Mouse (Mus musculus): ENCODE results near the gene Aspg. TPM values are rescaled to one million over a fixed set of nuclear protein-coding genes. Genes with fewer than 3 reads are reported as not detected.

Gene Aspg
- polyA plus RNA-seq, 1 experiment, result 39.2 TPM

DNA sequence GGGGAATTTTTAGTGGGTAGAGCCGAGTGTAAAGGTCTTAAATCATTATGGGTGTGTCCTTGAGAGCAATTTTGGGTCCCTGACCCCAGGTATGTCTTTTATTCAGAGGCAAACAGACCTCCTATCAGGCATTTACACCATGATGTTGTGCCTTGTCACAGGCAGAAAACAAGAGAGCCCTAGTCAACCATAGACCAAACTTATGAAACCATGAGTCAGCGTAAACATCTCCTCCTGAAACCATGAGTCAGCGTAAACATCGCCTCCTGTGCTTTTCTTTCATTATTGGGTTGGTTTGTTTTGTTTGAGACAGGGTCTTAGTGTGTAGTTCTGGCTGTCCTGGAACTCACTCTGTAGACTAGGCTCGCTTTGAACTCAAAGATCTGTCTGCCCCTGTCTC lies 3.3 kb upstream of the Aspg start:
- H3K4me3 ChIP-seq (ENCODE audit: insufficient read depth, low read depth, low read length), result no peak overlapping the region
- no peak for DNase-seq
- WGBS, result 89% methylated on average over 5 of the region's 5 CpGs
- H3K4me1 ChIP-seq (ENCODE audit: control insufficient read depth, insufficient read depth, low read length), result no peaks in the 10 kb centered on the region
- no peak for TF ChIP-seq POLR2A (IDR thresholded peaks at IDR 0.05; ENCODE audit: low read depth, low read length)
- TF ChIP-seq CTCF (conservative IDR thresholded peaks at IDR 0.05; ENCODE audit: insufficient read depth, insufficient read length, low read depth, low read length), result no peak
- H3K27ac ChIP-seq (ENCODE audit: insufficient read depth, low read depth, low read length), result no peak overlapping the region
- H3K36me3 ChIP-seq (ENCODE audit: control insufficient read depth, insufficient read depth, low read length), result no peaks in the 10 kb centered on the region
- no peaks in the 10 kb centered on the region for H3K27me3 ChIP-seq (replicated peaks; ENCODE audit: control insufficient read depth, insufficient read depth, low read length)

DNA sequence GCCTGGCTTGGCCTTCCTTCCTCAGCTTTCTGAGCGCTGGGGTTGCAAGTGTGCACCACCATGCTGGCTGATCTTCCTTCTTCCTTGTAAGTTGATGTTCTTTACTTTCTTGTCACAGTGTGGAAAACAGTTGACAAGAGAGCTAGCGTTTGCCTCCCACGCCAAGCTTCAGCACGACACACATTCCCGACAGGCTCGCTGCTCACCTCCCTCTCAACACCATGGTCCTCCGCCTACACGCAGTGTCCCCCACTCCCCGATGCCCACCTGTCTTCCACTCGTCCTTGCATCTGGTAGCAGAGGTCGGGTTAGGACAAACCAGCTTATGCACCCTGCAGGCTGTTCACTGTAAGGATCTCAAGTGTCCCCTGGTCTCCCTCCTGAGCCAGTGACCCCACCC lies 1.6 kb upstream of the Aspg start:
- 83% methylated on average over 11 of the region's 11 CpGs for WGBS
- Histone ChIP-seq H3K27me3 (replicated peaks; ENCODE audit: control insufficient read depth, insufficient read depth, low read length) (no peaks in the 10 kb centered on the region), H3K4me3 (ENCODE audit: insufficient read depth, low read depth, low read length) (no peak overlapping the region), H3K4me1 (ENCODE audit: control insufficient read depth, insufficient read depth, low read length) (peaks cover 7% of the 10 kb centered on the region; the same call in 1 of the 2 replicates), H3K36me3 (ENCODE audit: control insufficient read depth, insufficient read depth, low read length) (no peaks in the 10 kb centered on the region), H3K27ac (ENCODE audit: insufficient read depth, low read depth, low read length) (no peak overlapping the region)
- no peak for TF ChIP-seq CTCF (conservative IDR thresholded peaks at IDR 0.05; ENCODE audit: insufficient read depth, insufficient read length, low read depth, low read length)
- no peak for TF ChIP-seq POLR2A (IDR thresholded peaks at IDR 0.05; ENCODE audit: low read depth, low read length)
- DNase-seq, result no peak

DNA sequence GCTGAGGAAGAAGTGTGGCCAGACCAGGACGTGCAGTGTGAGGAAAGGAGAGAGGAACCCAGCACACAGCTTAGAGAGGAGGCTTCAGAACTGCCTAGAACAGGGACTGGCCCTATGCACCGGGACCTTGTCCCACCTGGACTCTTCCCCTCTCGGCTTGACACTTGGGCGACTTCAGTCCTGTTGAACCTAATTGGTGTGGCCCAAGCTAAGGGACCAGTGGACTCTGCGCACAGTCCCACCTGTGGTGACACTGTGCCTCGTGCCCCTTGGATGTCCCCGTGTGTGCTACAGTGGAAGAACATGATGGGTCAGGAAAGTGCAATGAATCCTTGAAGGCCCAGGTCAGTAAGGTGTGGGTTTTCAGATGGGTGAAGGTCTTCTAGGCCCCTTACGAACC lies 1.2 kb downstream of the Aspg start:
- peak; percentile 34 for DNase-seq
- TF ChIP-seq POLR2A (IDR thresholded peaks at IDR 0.05; ENCODE audit: low read depth, low read length) (no peak), CTCF (conservative IDR thresholded peaks at IDR 0.05; ENCODE audit: insufficient read depth, insufficient read length, low read depth, low read length) (no peak)
- Histone ChIP-seq H3K36me3 (ENCODE audit: control insufficient read depth, insufficient read depth, low read length) (no peaks in the 10 kb centered on the region), H3K27me3 (replicated peaks; ENCODE audit: control insufficient read depth, insufficient read depth, low read length) (no peaks in the 10 kb centered on the region), H3K27ac (ENCODE audit: insufficient read depth, low read depth, low read length) (peak overlapping the region; percentile 7; the same call in 1 of the 2 replicates), H3K4me3 (ENCODE audit: insufficient read depth, low read depth, low read length) (peak overlapping the region; percentile 46; the same call in 1 of the 2 replicates), H3K4me1 (ENCODE audit: control insufficient read depth, insufficient read depth, low read length) (peaks cover 7% of the 10 kb centered on the region; the same call in 1 of the 2 replicates)
- 85% methylated on average over 8 of the region's 8 CpGs for WGBS

DNA sequence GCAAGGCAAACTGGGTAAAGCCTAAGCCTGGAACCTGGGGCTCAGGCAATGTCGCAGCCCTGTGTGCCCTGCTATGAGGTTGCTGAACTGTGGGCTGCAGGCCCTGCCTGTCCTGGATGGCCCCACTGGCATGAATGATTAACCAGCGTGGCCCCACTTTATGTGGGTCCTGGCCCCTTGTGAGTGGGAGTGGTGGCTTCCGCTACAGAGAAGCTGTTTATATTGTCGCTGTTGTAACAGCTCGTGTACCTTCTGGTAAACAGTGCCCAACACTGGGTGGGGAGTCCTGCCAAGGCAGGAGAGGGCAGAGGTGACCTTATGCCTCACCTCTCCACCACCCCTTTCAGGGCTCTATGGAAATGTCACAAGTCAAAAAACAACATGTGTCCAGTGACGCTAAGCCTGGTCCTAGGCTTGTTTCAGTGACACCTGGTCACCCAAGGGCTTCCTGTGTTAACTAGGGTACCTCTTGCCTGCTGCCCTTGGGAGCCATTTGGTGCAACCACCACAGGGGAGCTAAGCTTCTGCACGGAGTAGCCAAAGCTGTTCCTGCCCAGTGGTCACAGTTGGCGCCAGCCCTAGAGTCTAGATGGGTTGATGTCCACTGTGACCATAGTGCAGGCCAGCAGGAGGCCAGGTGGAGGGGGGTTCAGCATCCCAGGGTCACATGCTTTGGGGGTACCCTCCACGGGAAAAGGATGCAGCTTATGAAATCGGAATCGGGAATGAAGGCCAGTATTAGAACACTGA lies 2.4 kb downstream of the Aspg start:
- TF ChIP-seq CTCF (conservative IDR thresholded peaks at IDR 0.05; ENCODE audit: insufficient read depth, insufficient read length, low read depth, low read length), result 0 out of 2 replicates have a peak, but pooled peaks have one; percentile 7
- no peak for TF ChIP-seq POLR2A (IDR thresholded peaks at IDR 0.05; ENCODE audit: low read depth, low read length)
- Histone ChIP-seq H3K4me3 (ENCODE audit: insufficient read depth, low read depth, low read length) (no peak overlapping the region), H3K36me3 (ENCODE audit: control insufficient read depth, insufficient read depth, low read length) (no peaks in the 10 kb centered on the region), H3K27ac (ENCODE audit: insufficient read depth, low read depth, low read length) (peak overlapping the region; percentile 82), H3K27me3 (replicated peaks; ENCODE audit: control insufficient read depth, insufficient read depth, low read length) (no peaks in the 10 kb centered on the region), H3K4me1 (ENCODE audit: control insufficient read depth, insufficient read depth, low read length) (peaks cover 7% of the 10 kb centered on the region; the same call in 1 of the 2 replicates)
- 47% methylated on average over 11 of the region's 11 CpGs for WGBS
- peak; percentile 90 for DNase-seq

GRCm38 (mm10) chr12:112109701-112110100 lies 3.2 kb downstream of the Aspg start:
- peak; percentile 89 for DNase-seq
- H3K27ac ChIP-seq (ENCODE audit: insufficient read depth, low read depth, low read length), result no peak overlapping the region
- WGBS, result 55% methylated on average over 9 of the region's 9 CpGs

GRCm38 (mm10) chr12:112111323-112111722 lies 4.8 kb downstream of the Aspg start:
- no peak for DNase-seq
- H3K27me3 ChIP-seq (replicated peaks; ENCODE audit: control insufficient read depth, insufficient read depth, low read length), result no peaks in the 10 kb centered on the region
- H3K27ac ChIP-seq (ENCODE audit: insufficient read depth, low read depth, low read length), result no peak overlapping the region
- no peak overlapping the region for H3K4me3 ChIP-seq (ENCODE audit: insufficient read depth, low read depth, low read length)
- H3K36me3 ChIP-seq (ENCODE audit: control insufficient read depth, insufficient read depth, low read length), result no peaks in the 10 kb centered on the region
- 69% methylated on average over 5 of the region's 5 CpGs for WGBS
- TF ChIP-seq POLR2A (IDR thresholded peaks at IDR 0.05; ENCODE audit: low read depth, low read length) (no peak), CTCF (conservative IDR thresholded peaks at IDR 0.05; ENCODE audit: insufficient read depth, insufficient read length, low read depth, low read length) (no peak)
- peaks cover 7% of the 10 kb centered on the region; the same call in 1 of the 2 replicates for H3K4me1 ChIP-seq (ENCODE audit: control insufficient read depth, insufficient read depth, low read length)

More at GRCm38 (mm10) chr12:112109701-112110100, 3.2 kb downstream of the Aspg start:
- H3K27me3 ChIP-seq (replicated peaks; ENCODE audit: control insufficient read depth, insufficient read depth, low read length), result no peaks in the 10 kb centered on the region
- TF ChIP-seq POLR2A (IDR thresholded peaks at IDR 0.05; ENCODE audit: low read depth, low read length), result no peak
- no peak for TF ChIP-seq CTCF (conservative IDR thresholded peaks at IDR 0.05; ENCODE audit: insufficient read depth, insufficient read length, low read depth, low read length)
- no peak overlapping the region for H3K4me3 ChIP-seq (ENCODE audit: insufficient read depth, low read depth, low read length)
- no peaks in the 10 kb centered on the region for H3K36me3 ChIP-seq (ENCODE audit: control insufficient read depth, insufficient read depth, low read length)
- H3K4me1 ChIP-seq (ENCODE audit: control insufficient read depth, insufficient read depth, low read length), result peaks cover 7% of the 10 kb centered on the region; the same call in 1 of the 2 replicates

DNA sequence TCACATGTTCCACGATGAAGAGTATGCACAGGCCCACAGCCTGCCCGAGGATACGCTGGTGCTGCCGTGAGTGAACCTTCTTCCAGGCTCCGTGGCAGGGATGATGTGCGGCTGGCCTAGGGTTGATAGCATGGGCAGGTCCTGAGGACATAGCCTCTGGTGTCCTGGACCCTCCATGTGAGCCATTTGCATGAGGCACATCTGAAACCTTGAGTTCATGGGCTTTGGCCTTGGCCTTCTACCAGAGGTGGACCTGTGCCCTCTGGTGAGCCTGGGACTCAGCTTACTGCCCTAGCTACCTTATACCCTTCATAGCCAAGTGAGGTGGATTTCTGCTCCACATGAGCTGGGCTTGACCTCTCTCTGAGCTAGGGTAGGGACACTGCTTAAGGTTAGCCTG lies 5.8 kb downstream of the Aspg start:
- peaks cover 7% of the 10 kb centered on the region; the same call in 1 of the 2 replicates for H3K4me1 ChIP-seq (ENCODE audit: control insufficient read depth, insufficient read depth, low read length)
- no peak for DNase-seq
- H3K4me3 ChIP-seq (ENCODE audit: insufficient read depth, low read depth, low read length), result no peak overlapping the region
- H3K27me3 ChIP-seq (replicated peaks; ENCODE audit: control insufficient read depth, insufficient read depth, low read length), result no peaks in the 10 kb centered on the region
- WGBS, result 91% methylated on average over 6 of the region's 6 CpGs
- no peaks in the 10 kb centered on the region for H3K36me3 ChIP-seq (ENCODE audit: control insufficient read depth, insufficient read depth, low read length)
- no peak overlapping the region for H3K27ac ChIP-seq (ENCODE audit: insufficient read depth, low read depth, low read length)
- TF ChIP-seq CTCF (conservative IDR thresholded peaks at IDR 0.05; ENCODE audit: insufficient read depth, insufficient read length, low read depth, low read length), result no peak
- TF ChIP-seq POLR2A (IDR thresholded peaks at IDR 0.05; ENCODE audit: low read depth, low read length), result no peak
